ENCODE assay signal across 1 mouse cellular context in the genomic region with DNA sequence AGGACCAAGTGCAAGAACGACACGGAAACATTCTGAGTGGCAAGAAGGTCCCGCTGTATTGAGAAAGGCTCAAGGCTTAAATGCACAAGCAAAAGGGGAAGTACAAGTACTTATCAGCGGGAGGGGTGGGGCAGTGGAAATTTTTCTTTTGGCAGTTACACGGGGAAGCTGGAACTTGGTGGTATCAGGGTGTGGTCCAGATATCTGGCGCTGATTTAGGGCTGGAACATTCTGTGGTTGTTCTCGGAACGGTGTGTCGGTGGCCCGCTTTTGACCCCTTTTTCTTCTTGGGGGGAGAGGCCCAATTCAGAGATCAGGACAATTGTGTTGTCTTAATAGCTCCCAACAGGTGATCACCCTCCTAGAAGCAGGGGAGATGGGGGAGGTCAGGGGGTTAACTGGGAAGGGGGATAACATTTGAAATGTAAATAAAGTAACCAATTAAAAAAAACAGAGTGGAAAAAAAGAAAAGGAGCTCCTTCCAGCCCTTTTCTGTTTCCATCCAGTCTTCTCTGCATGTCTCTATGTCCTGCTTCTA. TPM values are rescaled to one million over a fixed set of nuclear protein-coding genes. Genes with fewer than 3 reads are reported as not detected.
"Had no signal": no experiment of that assay in that cellular context is flagged by ENCODE, and none has a peak within 500 bp of the region (broad histone marks: within the 10 kb centered on the region; RNA-seq: fewer than 3 reads in every experiment).

No protein-coding gene starts in this region.

RNA-seq across cellular contexts. Expression of a gene that starts 41.6 kb away (rescaled TPM):
- polyA plus RNA-seq: macrophage had no signal
